Mouse (Mus musculus) liver, postnatal 0 days (tissue): ENCODE data around the gene Rmnd1.

Source experiments
- CTCF ChIP-seq: sonication (generic); IDR thresholded peaks from 2 replicates; pipeline ENCODE4 v1.5.1; 2016; ENCODE audit warnings: antibody characterized with exemption, low read depth
- EP300 ChIP-seq: IDR thresholded peaks from 2 replicates; pipeline ENCODE4 v1.6.1; 2016; ENCODE audit warnings: antibody characterized with exemption, low read depth, mild to moderate bottlenecking

- no peak for TF ChIP-seq CTCF
- no peak for TF ChIP-seq EP300
These were observed 41.1 kb downstream of the Rmnd1 start for GRCm38 (mm10) chr10:4391076-4391475.
